Mouse (Mus musculus) heart, postnatal 36 days (tissue): ENCODE measurements around the gene Armc2. TPM values are rescaled to one million over a fixed set of nuclear protein-coding genes. Genes with fewer than 3 reads are reported as not detected.

Experiments
- DNase-seq, 2 experiments: peaks; one replicate each; pipeline ENCODE4 v3.0.0; 2021 to 2022
- intact Hi-C: fragments of 180-260 bp; cut with DNase I; formaldehyde crosslinking; loops from one replicate; pipeline ENCODE4 v1.15.1; 2025
- total RNA-seq, 2 experiments: library from RNA; stranded (reverse); gene quantifications; 2 replicates each; pipeline ENCODE4 v1.2.3; 2021

Armc2 gene
- total RNA-seq, 2 experiments from 2014 or later = 9.9 to 11.8 TPM

DNA sequence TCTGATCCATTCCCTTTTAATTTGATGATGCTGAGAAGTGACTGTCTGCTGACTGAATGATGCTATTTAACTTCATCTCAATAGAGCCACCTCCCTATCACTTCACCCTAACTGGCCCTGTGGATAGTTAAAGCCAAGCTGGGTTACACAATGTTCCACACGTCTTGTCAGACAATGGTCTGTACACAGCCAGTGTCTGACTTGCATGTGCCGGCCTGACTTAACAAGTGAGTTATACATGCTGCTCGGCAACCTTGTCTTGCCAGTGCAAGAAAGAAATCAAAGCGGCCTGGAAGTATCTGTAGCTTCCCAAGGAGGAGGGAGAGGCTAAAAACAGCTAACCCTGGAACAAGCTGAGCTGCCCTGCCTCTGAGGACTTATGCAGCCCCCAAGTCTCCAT, 136.8 kb downstream of the Armc2 start:
- intact Hi-C loops = no loop called here
- peak in 1 of 2 experiments; percentile 41 for DNase-seq

- intact Hi-C loops = no loop called here
- no peak for DNase-seq
These were observed 137.5 kb downstream of the Armc2 start for GRCm38 (mm10) chr10:41880777-41881176.

- intact Hi-C loops = no loop called here
- DNase-seq = no peak
These were observed 138.0 kb downstream of the Armc2 start for GRCm38 (mm10) chr10:41880206-41880605.

- intact Hi-C loops = no loop called here
- DNase-seq = no peak
These were observed 138.6 kb downstream of the Armc2 start for GRCm38 (mm10) chr10:41879675-41880074.

- DNase-seq = no peak
- intact Hi-C loops = no loop called here
These were observed 139.9 kb downstream of the Armc2 start for GRCm38 (mm10) chr10:41878344-41878743.

DNA sequence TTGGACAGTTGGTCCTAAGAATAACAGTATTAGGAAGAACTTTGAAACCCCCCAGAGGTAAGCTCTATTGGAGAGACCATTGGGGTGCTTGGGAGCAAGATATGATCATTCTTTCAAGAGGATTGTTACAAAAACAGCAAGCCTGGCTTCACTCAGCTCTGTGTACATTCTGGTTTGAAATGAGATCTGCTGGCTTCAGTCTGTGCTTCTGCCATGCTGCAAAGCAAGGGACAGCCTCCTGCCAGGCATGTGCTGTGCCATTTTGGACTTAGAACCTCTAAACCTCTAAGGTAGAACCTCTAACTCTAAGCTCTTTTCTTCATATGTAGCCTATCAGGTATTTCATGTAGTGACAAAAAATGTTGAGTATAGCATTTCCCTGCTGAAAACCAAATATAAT, 142.6 kb downstream of the Armc2 start:
- no peak for DNase-seq
- intact Hi-C loops = no loop called here

GRCm38 (mm10) chr10:41871564-41871963, 146.7 kb downstream of the Armc2 start:
- intact Hi-C loops = no loop called here
- no peak for DNase-seq

DNA sequence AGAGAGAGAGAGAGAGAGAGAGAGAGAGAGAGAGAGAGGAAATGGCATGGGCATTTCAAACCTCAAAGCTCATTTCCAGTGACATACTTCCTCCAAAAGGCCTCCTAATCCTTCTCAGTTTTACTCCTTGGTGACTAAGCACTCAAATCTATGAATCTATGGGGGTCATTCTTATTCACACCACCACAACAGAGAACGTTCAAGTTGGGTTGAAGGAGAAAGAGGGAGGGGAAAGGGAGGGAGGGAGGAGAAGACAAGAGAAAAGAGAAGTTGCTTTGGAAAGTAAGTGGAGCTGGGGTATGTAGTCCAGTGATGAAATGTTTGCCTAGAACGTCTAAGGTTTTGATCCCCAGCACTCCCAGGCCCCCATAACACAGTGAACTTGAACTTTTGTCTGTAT, 148.1 kb downstream of the Armc2 start:
- intact Hi-C loops = no loop called here
- no peak for DNase-seq

DNA sequence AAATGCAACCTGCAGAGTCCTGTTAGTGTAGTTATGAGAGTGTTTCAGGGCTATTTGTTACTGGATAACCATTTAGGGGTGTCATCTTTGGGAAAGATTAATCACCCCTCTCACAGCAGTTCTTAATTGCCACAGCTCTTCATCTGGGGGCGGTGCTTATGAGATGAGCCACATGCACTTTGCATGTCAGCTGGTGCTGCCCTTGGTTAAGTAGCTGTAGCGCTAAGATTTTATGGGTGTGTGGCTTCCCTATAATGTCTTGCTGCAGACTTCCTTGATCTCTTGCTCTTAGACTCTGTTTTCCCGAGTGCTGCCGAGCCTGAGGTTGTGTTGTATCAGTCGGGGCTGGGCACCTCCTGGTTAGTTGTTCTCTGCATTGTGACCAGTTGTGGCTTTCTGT, 150.3 kb downstream of the Armc2 start:
- no peak for DNase-seq
- intact Hi-C loops = no loop called here

- intact Hi-C loops = no loop called here
- DNase-seq = no peak
These were observed 151.4 kb downstream of the Armc2 start for GRCm38 (mm10) chr10:41866838-41867154.

- intact Hi-C loops = no loop called here
- peak in 1 of 2 experiments; percentile 40 for DNase-seq
These were observed 152.0 kb downstream of the Armc2 start for GRCm38 (mm10) chr10:41866069-41866837.

Other genes starting within 250 kb of the Armc2 start
- 1 to 10 TPM; 2.9 to 3.7 TPM for gene Cep57l1, start 208.6 kb downstream of the Armc2 start, total RNA-seq
- 100 to 1,000 TPM; 118 to 224 TPM for gene Sesn1, start 208.5 kb downstream of the Armc2 start, total RNA-seq